Mouse (Mus musculus): ENCODE measurements around the gene Cutc.

Cutc gene

DNA sequence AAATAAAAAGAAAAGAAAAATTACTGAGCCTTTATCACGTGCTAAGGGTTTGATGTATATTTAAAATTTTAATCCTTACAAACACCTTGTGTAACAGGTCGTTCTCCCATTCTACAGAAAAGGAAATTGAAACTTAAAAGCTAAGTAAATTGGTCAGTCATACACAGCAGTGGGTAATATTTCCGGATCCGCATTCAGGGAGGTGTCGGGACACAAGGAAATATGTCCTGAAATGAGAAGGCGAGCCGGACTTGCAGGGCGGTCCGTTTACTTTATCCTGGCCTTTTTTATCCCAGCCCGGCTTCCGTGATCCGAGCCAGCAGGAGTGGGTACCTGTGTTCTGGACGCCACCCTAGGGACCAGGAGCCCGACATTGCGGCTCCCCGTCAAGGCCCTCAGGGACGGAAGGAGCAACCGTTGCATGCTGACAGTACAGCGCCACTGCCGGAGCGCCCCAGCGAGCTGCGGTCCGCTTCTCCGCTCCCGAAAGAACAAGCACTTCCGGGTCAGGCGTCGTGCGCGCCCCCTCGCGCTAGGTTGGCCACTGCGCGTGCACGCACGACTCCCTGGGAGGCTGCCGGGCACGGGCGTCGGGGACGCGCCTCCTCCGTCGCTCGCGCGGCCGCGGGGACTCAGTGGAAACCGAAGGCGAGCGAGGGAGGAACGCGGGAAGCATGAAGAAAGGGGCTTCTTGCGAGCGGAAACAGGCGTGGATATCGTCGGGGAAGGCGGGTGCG is at the start of gene Cutc, which contains the start of gene Cox15:
Cutc (plus strand) TSS at position 508 of the 737 bp plus-strand sequence.
Cox15 (minus strand) TSS at position 512 of the 737 bp plus-strand sequence.
- peak; percentile 91 for DNase-seq (ENCODE audit: low spot score)

DNA sequence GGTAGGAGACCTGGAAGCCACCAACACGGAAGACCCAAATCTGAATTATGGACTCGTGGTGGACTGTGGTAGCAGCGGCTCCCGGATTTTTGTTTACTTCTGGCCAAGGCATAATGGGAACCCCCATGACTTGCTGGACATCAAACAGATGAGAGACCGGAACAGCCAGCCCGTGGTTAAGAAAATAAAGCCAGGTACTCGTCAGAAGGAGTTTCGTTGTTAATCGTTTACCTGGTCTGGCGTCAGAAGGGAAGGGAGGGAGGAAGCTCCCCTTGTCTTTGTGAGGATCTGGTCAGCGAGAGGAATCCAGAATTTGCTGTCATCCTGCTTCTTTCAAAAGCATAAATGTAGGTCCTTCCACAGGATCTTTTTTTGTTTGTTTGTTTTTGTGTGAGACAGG is 48.6 kb upstream of the Cutc start:
- no peak for DNase-seq (ENCODE audit: low spot score)

DNA sequence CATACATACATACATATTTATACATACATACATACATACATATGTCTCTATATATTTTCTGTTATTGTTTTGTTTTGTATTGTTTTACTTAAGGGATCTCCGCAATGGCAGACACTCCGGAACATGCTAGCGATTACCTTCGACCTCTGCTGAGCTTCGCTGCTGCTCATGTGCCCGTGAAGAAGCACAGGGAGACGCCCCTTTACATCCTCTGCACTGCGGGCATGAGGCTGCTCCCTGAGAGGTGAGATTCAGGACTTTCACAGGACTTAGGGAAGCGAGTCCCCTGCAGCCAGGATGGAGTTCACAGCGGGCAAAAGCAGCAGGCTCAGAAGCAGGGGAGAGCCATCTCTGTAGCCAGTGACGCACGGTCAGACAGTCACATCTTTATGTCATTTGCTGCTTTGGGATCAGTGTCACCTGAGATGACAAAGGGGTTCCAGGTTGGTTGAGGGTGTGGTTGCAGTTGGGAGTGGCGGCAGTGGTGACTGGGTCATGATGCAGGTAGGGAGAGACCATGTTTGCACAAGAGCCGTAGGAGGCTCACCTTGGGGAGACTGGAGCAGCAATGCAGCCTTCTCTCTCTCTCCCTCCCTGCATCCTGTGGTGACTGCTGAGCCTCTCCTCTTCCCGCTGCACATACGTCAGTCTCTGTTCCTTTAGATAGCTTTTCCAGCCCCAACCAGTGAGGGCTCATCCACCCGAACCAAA is 47.9 kb upstream of the Cutc start:
- DNase-seq (ENCODE audit: low spot score), result no peak

- no peak for DNase-seq (ENCODE audit: low spot score)
These were observed 44.6 kb upstream of the Cutc start for GRCm38 (mm10) chr19:43708206-43708605.

DNA sequence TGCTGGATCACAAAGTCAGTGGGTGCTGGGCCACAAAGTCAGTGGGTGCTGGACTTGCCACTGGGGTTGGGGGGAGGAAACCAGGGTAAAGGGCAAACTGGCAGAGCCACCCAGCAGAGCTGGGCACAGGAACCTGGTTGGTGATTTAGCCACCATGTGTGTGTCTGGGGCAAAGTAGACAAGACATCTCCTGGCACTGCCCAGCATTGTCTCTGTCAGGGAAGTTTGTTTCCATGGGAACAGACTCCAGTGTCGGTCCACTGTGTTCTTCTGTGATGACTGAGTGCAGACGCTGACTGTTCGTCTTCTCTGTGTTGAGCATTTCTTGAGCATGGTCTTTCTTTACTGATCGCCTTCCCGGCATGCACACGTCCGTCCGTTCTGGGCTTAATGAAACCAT is 43.5 kb upstream of the Cutc start:
- DNase-seq (ENCODE audit: low spot score), result no peak

- DNase-seq (ENCODE audit: low spot score), result no peak
These were observed 41.5 kb upstream of the Cutc start for GRCm38 (mm10) chr19:43711159-43711916.

DNA sequence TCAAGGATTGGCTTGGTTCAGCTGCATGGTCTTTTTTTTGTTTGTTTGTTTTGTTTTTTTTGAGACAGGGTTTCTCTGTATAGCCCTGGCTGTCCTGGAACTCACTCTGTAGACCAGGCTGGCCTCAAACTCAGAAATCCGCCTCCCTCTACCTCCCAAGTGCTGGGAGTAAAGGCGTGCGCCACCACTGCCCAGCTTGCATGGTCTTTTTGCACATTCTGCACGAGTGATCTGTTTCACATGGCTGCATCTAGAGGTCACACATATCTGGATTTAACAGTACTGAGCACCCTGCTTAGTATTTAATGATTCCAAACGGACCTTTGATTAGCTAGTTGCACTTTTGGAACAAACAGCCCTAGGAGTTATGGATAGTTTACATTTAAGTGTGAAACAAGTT is 40.8 kb upstream of the Cutc start:
- no peak for DNase-seq (ENCODE audit: low spot score)

DNA sequence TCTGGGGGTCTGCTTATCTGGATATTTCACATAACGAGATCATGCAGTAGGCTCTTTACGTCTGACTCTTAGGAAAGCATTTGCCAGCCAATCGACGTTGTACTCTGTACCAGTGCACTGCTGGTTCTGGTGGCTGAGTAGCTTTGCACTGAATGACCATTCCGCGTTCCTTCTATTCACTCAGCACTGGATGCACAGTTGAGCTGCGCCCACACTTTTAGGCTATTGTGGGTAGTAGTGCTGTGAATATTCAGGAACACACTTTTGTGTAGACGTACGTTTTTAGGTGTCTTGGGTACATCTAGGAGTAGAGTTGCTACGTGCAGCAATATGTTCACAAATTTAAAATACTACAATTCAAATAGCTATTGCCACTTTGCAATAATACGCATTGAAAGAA is 32.7 kb upstream of the Cutc start:
- DNase-seq (ENCODE audit: low spot score), result no peak

DNA sequence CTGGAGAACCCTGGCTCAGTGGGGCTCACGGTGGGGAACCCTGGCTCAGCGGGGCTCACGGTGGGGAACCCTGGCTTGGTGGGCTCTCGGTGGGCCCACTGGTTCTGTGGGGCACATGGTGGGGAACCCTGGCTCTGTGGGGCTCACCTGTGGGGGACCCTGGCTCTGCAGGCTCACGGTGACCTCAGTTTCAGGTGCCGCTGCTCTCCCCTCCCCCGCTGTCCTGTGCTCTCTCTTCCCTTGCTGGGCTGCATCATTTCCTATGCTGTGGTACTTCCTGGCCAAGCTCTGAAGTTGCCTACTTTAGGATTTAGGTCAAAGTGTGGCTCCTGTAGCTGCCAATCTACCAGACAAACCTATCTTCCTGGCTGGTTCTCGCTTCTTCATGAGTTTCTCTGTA is 29.9 kb upstream of the Cutc start:
- no peak for DNase-seq (ENCODE audit: low spot score)

GRCm38 (mm10) chr19:43723501-43723900 is 29.3 kb upstream of the Cutc start:
- no peak for DNase-seq (ENCODE audit: low spot score)

DNA sequence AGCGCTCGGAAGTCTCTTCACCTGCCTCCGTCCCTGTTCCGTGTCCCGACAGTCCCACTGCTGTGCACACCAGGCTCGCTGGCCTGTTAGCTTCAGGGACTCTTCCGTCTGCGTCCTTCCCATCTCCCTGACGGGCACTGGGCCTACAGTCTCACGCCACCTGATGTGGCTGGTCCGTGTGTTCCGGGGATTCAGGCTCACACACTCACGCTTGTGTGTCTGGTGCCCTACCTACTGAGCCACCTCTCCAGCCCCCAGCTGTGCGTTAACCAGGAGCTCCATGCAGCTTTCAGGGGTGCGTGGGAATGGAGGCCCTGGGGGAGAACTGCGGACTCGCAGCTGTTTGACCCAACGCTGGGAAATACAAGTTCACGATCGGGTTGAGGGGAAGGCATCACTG is 28.6 kb upstream of the Cutc start:
- DNase-seq (ENCODE audit: low spot score), result no peak

DNA sequence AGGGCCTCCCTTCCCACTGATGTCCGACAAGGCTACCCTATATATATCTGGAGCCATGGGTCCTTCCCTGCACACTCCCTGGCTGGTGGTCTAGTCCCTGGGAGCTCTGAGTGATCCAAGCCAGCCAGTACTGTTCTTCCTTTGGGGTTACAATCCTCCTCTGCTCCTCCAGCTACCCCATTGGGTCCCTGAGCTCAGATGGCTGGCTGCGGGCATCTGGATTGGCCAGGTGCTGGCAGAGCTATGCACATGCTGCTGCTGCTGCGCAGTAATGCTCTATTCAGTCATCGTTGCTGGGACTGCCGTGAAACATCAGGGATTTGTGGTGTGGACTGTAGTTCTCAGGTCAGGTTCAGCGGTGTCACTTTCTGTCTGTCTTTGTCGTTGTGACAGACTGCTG is 28.0 kb upstream of the Cutc start:
- no peak for DNase-seq (ENCODE audit: low spot score)

GRCm38 (mm10) chr19:43726510-43727146 is 26.2 kb upstream of the Cutc start:
- no peak for DNase-seq (ENCODE audit: low spot score)

- DNase-seq (ENCODE audit: low spot score), result no peak
These were observed 23.3 kb upstream of the Cutc start for GRCm38 (mm10) chr19:43729296-43730036.

DNA sequence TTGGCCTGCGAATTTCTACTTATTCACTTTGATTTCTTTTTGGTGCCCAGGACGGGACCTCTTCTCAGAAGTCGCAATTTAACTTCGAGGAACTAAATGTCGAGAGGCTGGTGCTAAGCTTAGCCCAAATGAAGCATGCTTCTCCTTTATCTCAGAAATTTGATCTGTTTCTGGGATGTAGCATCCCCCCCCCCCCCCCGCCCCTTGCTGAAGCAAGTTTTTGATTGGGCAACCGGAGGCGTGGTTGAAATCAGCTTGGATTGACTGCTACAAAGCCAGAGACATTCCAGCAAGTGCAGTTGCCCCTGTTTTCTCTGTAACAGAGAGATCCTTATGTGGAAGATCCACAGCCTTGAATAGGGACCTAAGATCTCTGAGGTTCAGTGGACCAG is 22.8 kb upstream of the Cutc start:
- DNase-seq (ENCODE audit: low spot score), result no peak

DNA sequence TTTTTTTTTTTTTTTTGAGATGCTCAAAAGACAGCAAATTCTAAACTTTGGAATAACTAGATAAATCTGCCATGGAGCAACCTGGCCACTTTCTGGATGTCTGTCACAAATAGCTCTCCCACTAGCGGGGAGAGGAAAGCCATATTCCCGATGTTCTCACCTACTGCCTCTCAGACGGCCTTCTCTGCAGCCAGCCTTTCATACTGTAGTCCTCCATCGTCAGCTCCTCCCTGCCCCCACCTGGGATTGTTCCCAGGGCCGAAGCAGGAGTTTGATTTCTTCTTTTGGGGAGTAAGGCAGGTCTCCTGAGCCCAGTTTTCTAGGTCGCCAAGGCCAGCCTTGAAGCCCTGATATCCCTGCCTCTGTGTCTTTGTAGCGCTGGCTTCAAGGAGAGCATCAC is 21.6 kb upstream of the Cutc start:
- DNase-seq (ENCODE audit: low spot score), result no peak

- DNase-seq (ENCODE audit: low spot score), result no peak
These were observed 14.4 kb upstream of the Cutc start for GRCm38 (mm10) chr19:43738409-43738808.

DNA sequence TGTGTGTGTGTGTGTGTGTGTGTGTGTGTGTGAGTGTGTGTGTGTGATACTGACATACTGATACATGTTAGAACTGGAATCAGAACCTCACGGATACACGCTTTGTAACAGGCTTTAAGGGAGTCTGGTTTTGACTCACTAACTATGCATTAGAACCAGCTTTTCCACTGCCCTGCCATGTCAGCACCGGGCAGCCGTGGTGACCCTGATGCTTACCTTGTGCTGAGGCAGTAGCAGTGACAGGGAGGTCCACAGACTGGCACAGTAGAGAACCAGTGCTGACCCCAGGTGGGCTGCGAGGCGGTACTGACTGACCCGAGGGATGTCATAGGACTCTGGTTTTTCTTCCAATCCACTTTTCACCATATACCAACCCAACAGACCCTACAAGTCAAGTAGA is 9.4 kb upstream of the Cutc start:
- no peak for DNase-seq (ENCODE audit: low spot score)

- DNase-seq (ENCODE audit: low spot score), result no peak
These were observed 7.1 kb upstream of the Cutc start for GRCm38 (mm10) chr19:43745740-43746139.

GRCm38 (mm10) chr19:43747877-43748276 is 4.9 kb upstream of the Cutc start:
- DNase-seq (ENCODE audit: low spot score), result no peak

- no peak for DNase-seq (ENCODE audit: low spot score)
These were observed 2.8 kb upstream of the Cutc start for GRCm38 (mm10) chr19:43750008-43750407.

Measured in ovary, adult 18-20 months (tissue).